Mouse (Mus musculus): ENCODE data around the gene Tmem106a.

Tmem106a gene

GRCm38 (mm10) chr11:101640857-101641709 is 59.0 kb downstream of the Tmem106a start:
- DNase-seq (ENCODE audit: low spot score), result peak; percentile 80
